Mouse (Mus musculus): Measurements from ENCODE around the gene Dennd1a.

The Dennd1a gene

GRCm38 (mm10) chr2:38229882-38230281, 57.3 kb downstream of the Dennd1a start:
- DNase-seq (ENCODE audit: low read depth) = no peak

GRCm38 (mm10) chr2:38223759-38224158, 63.4 kb downstream of the Dennd1a start:
- no peak for DNase-seq (ENCODE audit: low read depth)

- DNase-seq (ENCODE audit: low read depth) = no peak
Observed at GRCm38 (mm10) chr2:38221461-38221860, 65.7 kb downstream of the Dennd1a start.

GRCm38 (mm10) chr2:38220687-38221435, 66.3 kb downstream of the Dennd1a start:
- no peak for DNase-seq (ENCODE audit: low read depth)

GRCm38 (mm10) chr2:38219666-38220065, 67.5 kb downstream of the Dennd1a start:
- DNase-seq (ENCODE audit: low read depth) = no peak

- DNase-seq (ENCODE audit: low read depth) = no peak
Observed at GRCm38 (mm10) chr2:38213041-38213440, 74.1 kb downstream of the Dennd1a start.

- no peak for DNase-seq (ENCODE audit: low read depth)
Observed at GRCm38 (mm10) chr2:38211426-38211825, 75.8 kb downstream of the Dennd1a start.

- DNase-seq (ENCODE audit: low read depth) = no peak
Observed at GRCm38 (mm10) chr2:38207752-38208151, 79.4 kb downstream of the Dennd1a start.

- no peak for DNase-seq (ENCODE audit: low read depth)
Observed at GRCm38 (mm10) chr2:38205281-38205680, 81.9 kb downstream of the Dennd1a start.

- DNase-seq (ENCODE audit: low read depth) = no peak
Observed at GRCm38 (mm10) chr2:38204696-38205095, 82.5 kb downstream of the Dennd1a start.

GRCm38 (mm10) chr2:38198072-38198471, 89.1 kb downstream of the Dennd1a start:
- no peak for DNase-seq (ENCODE audit: low read depth)

- no peak for DNase-seq (ENCODE audit: low read depth)
Observed at GRCm38 (mm10) chr2:38196199-38197060, 90.8 kb downstream of the Dennd1a start.

GRCm38 (mm10) chr2:38192007-38192406, 95.2 kb downstream of the Dennd1a start:
- no peak for DNase-seq (ENCODE audit: low read depth)

GRCm38 (mm10) chr2:38191601-38192000, 95.6 kb downstream of the Dennd1a start:
- no peak for DNase-seq (ENCODE audit: low read depth)

GRCm38 (mm10) chr2:38186438-38186837, 100.8 kb downstream of the Dennd1a start:
- no peak for DNase-seq (ENCODE audit: low read depth)

- no peak for DNase-seq (ENCODE audit: low read depth)
Observed at GRCm38 (mm10) chr2:38184977-38185376, 102.2 kb downstream of the Dennd1a start.

- no peak for DNase-seq (ENCODE audit: low read depth)
Observed at GRCm38 (mm10) chr2:38183881-38184280, 103.3 kb downstream of the Dennd1a start.

- no peak for DNase-seq (ENCODE audit: low read depth)
Observed at GRCm38 (mm10) chr2:38182283-38182682, 104.9 kb downstream of the Dennd1a start.

GRCm38 (mm10) chr2:38177583-38177978, 109.6 kb downstream of the Dennd1a start:
- no peak for DNase-seq (ENCODE audit: low read depth)

GRCm38 (mm10) chr2:38176870-38177582, 110.2 kb downstream of the Dennd1a start:
- DNase-seq (ENCODE audit: low read depth) = no peak

- no peak for DNase-seq (ENCODE audit: low read depth)
Observed at GRCm38 (mm10) chr2:38175276-38175675, 111.9 kb downstream of the Dennd1a start.

GRCm38 (mm10) chr2:38168606-38169005, 118.6 kb downstream of the Dennd1a start:
- DNase-seq (ENCODE audit: low read depth) = no peak

GRCm38 (mm10) chr2:38165966-38166365, 121.2 kb downstream of the Dennd1a start:
- no peak for DNase-seq (ENCODE audit: low read depth)
